ENCODE assay signal across 8 mouse cellular contexts in the genomic region with DNA sequence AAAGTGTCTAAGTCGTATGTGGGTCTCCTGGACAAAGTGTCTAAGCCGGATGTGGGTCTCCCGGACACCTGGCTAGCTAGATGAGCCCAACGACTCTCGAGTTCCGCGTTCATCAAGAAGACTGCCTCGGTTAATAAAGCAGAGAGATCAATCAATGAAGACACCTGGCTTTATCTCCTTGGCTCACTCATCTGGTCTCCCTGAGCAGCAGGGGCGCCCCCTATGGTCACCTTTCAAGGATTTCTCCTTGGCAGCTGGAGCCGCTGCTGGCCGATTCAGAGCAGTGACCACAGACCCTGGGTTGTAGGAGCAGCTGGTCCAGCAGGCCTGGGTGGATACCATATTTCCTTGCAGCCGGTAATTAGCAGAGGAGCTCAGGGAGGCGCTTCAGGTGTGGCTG. TPM values are rescaled to one million over a fixed set of nuclear protein-coding genes. Genes with fewer than 3 reads are reported as not detected.
DNase-seq lines count a peak whose midpoint lies in the region; ATAC-seq lines count a peak whose summit lies in the region.

No protein-coding gene starts in this region.

- H3K9ac ChIP-seq in forebrain, embryonic 16.5 days (replicated peaks; ENCODE audit: low read depth, low read length) = no peak overlapping the region
- no peak overlapping the region for H3K9ac ChIP-seq in limb, embryonic 11.5 days (ENCODE audit: low read length)
- no peak overlapping the region for H3K9ac ChIP-seq in stomach, embryonic 14.5 days (replicated peaks; ENCODE audit: low read depth, low read length)

- H3K4me3 ChIP-seq in forebrain, embryonic 16.5 days (replicated peaks; ENCODE audit: low read length) = peak overlapping the region; percentile 57; the same call in 1 of the 2 replicates
- H3K4me3 ChIP-seq in limb, embryonic 11.5 days (ENCODE audit: low read depth, low read length) = no peak overlapping the region; the same call in 1 of the 2 replicates
- 0 out of 2 replicates have a peak overlapping the region, but pooled peaks have one; percentile 61 for H3K4me3 ChIP-seq in stomach, embryonic 14.5 days (ENCODE audit: low read depth, low read length)

- H3K27ac ChIP-seq in forebrain, embryonic 16.5 days (ENCODE audit: low read length) = no peak overlapping the region
- H3K27ac ChIP-seq in limb, embryonic 11.5 days (replicated peaks; ENCODE audit: low read depth, low read length) = no peak overlapping the region
- no peak overlapping the region for H3K27ac ChIP-seq in stomach, embryonic 14.5 days (ENCODE audit: low read length)

- H3K36me3 ChIP-seq in forebrain, embryonic 16.5 days (ENCODE audit: control insufficient read depth, insufficient read depth) = no peaks in the 10 kb centered on the region
- H3K36me3 ChIP-seq in limb, embryonic 11.5 days (ENCODE audit: control insufficient read depth, insufficient read depth, low read length) = no peaks in the 10 kb centered on the region
- H3K36me3 ChIP-seq in stomach, embryonic 14.5 days (ENCODE audit: control insufficient read depth, insufficient read depth, low read length) = no peaks in the 10 kb centered on the region

- no peaks in the 10 kb centered on the region for H3K9me3 ChIP-seq in forebrain, embryonic 16.5 days (ENCODE audit: control insufficient read depth, low read length)
- no peaks in the 10 kb centered on the region for H3K9me3 ChIP-seq in limb, embryonic 11.5 days (ENCODE audit: control insufficient read depth, low read length)
- no peaks in the 10 kb centered on the region for H3K9me3 ChIP-seq in stomach, embryonic 14.5 days (ENCODE audit: control insufficient read depth, low read depth, low read length)

- DNase-seq in adrenal gland, postnatal 14 days = peak; percentile 43
- no peak for DNase-seq in adrenal gland, adult 2 months
- DNase-seq in CD4-positive helper T cell, adult 2 months (ENCODE audit: low read depth, low spot score) = peak; percentile 29
- DNase-seq in limb, embryonic 11.5 days (ENCODE audit: low spot score) = peak; percentile 70
- no peak for DNase-seq in spleen, postnatal 10 days (ENCODE audit: low spot score in 2 of 2)
- no peak for DNase-seq in layer of hippocampus, adult 11-12 months (ENCODE audit: low spot score)

- WGBS in forebrain, embryonic 16.5 days = 20% methylated on average over 13 of the region's 13 CpGs
- 19% methylated on average over 13 of the region's 13 CpGs for WGBS in limb, embryonic 11.5 days
- WGBS in stomach, embryonic 14.5 days = 16% methylated on average over 13 of the region's 13 CpGs

- peaks cover 17% of the 10 kb centered on the region for H3K4me1 ChIP-seq in forebrain, embryonic 16.5 days (replicated peaks; ENCODE audit: control insufficient read depth, insufficient read depth, low read length)
- H3K4me1 ChIP-seq in limb, embryonic 11.5 days (ENCODE audit: control insufficient read depth, insufficient read depth, low read length) = peaks cover 7% of the 10 kb centered on the region; the same call in 1 of the 2 replicates
- 0 out of 2 replicates have a peak, but pooled peaks cover 3% of the 10 kb centered on the region for H3K4me1 ChIP-seq in stomach, embryonic 14.5 days (ENCODE audit: control insufficient read depth, insufficient read depth, low read length)

- peaks cover 20% of the 10 kb centered on the region for H3K27me3 ChIP-seq in forebrain, embryonic 16.5 days (replicated peaks; ENCODE audit: control insufficient read depth, insufficient read depth, low read length)
- H3K27me3 ChIP-seq in limb, embryonic 11.5 days (ENCODE audit: control insufficient read depth, insufficient read depth, low read length) = peaks cover 31% of the 10 kb centered on the region
- H3K27me3 ChIP-seq in stomach, embryonic 14.5 days (ENCODE audit: control insufficient read depth, insufficient read depth, low read length) = peaks cover 5% of the 10 kb centered on the region; the same call in 1 of the 2 replicates

- H3K4me2 ChIP-seq in forebrain, embryonic 16.5 days (ENCODE audit: low read length) = peak overlapping the region; percentile 97
- peak overlapping the region; percentile 100 for H3K4me2 ChIP-seq in limb, embryonic 11.5 days (ENCODE audit: low read depth, severe bottlenecking)
- H3K4me2 ChIP-seq in stomach, embryonic 14.5 days (replicated peaks; ENCODE audit: low read depth, low read length) = no peak overlapping the region

- ATAC-seq in forebrain, embryonic 16.5 days = no peak
- ATAC-seq in limb, embryonic 11.5 days (ENCODE audit: insufficient number of reproducible peaks, low FRiP score, low TSS enrichment, low read depth) = no peak
- no peak for ATAC-seq in stomach, embryonic 14.5 days (ENCODE audit: insufficient number of reproducible peaks, insufficient read depth, low FRiP score, low read depth)

RNA-seq across cellular contexts. Expression of gene Slc16a8, which starts 7.8 kb away (rescaled TPM):
- not detected in 2 replicates for total RNA-seq in adrenal gland, postnatal 14 days (2021)
- not detected for total RNA-seq in adrenal gland, adult 2 months (2021)
- polyA plus RNA-seq in adrenal gland, adult 2 months (2012; rRNA removed) = 0.07 and 0.61 TPM in 2 replicates
- polyA plus RNA-seq in forebrain, embryonic 16.5 days (2015; fragmentation: Nextera tagmentation; extraction: Ambion mirVana) = 0.41 and 0.62 TPM in 2 replicates
- not detected in 2 replicates for polyA plus RNA-seq in limb, embryonic 11.5 days (2014; fragmentation: Nextera tagmentation; extraction: Ambion mirVana)
- polyA plus RNA-seq in stomach, embryonic 14.5 days (2014; fragmentation: Nextera tagmentation; extraction: Ambion mirVana) = 0.18 and 0.19 TPM in 2 replicates

RNA-seq across cellular contexts. Expression of gene Baiap2l2, which starts 23.0 kb away (rescaled TPM):
- 0.30 TPM in 1 of 2 replicates, not detected in the other for total RNA-seq in adrenal gland, postnatal 14 days (2021)
- total RNA-seq in adrenal gland, adult 2 months (2021) = under 1 TPM in 1 of 2 experiments, not detected in 1; 0.24 TPM
- polyA plus RNA-seq in adrenal gland, adult 2 months (2012; rRNA removed) = 1.5 and 8.5 TPM in 2 replicates
- polyA plus RNA-seq in forebrain, embryonic 16.5 days (2015; fragmentation: Nextera tagmentation; extraction: Ambion mirVana) = 2.0 and 3.0 TPM in 2 replicates
- 0.88 and 3.3 TPM in 2 replicates for polyA plus RNA-seq in limb, embryonic 11.5 days (2014; fragmentation: Nextera tagmentation; extraction: Ambion mirVana)
- polyA plus RNA-seq in stomach, embryonic 14.5 days (2014; fragmentation: Nextera tagmentation; extraction: Ambion mirVana) = 5.9 and 8.6 TPM in 2 replicates

RNA-seq across cellular contexts. Expression of gene Gm49486, which starts 33.2 kb away (rescaled TPM):
- total RNA-seq in adrenal gland, postnatal 14 days (2021) = 0.22 TPM in 1 of 2 replicates, not detected in the other
- not detected for total RNA-seq in adrenal gland, adult 2 months (2021)
- not detected in 2 replicates for polyA plus RNA-seq in adrenal gland, adult 2 months (2012; rRNA removed)
- 0.82 and 0.94 TPM in 2 replicates for polyA plus RNA-seq in forebrain, embryonic 16.5 days (2015; fragmentation: Nextera tagmentation; extraction: Ambion mirVana)
- 0.43 and 0.47 TPM in 2 replicates for polyA plus RNA-seq in limb, embryonic 11.5 days (2014; fragmentation: Nextera tagmentation; extraction: Ambion mirVana)
- polyA plus RNA-seq in stomach, embryonic 14.5 days (2014; fragmentation: Nextera tagmentation; extraction: Ambion mirVana) = 0.93 and 1.3 TPM in 2 replicates

RNA-seq across cellular contexts. Expression of gene Pick1, which starts 33.4 kb away (rescaled TPM):
- 18.6 and 22.9 TPM in 2 replicates for total RNA-seq in adrenal gland, postnatal 14 days (2021)
- 10 to 100 TPM; 14.6 to 18.5 TPM for total RNA-seq in adrenal gland, adult 2 months (2021)
- polyA plus RNA-seq in adrenal gland, adult 2 months (2012; rRNA removed) = 17.4 and 19.7 TPM in 2 replicates
- 76.3 and 102 TPM in 2 replicates for polyA plus RNA-seq in forebrain, embryonic 16.5 days (2015; fragmentation: Nextera tagmentation; extraction: Ambion mirVana)
- polyA plus RNA-seq in limb, embryonic 11.5 days (2014; fragmentation: Nextera tagmentation; extraction: Ambion mirVana) = 23.6 and 25.0 TPM in 2 replicates
- polyA plus RNA-seq in stomach, embryonic 14.5 days (2014; fragmentation: Nextera tagmentation; extraction: Ambion mirVana) = 28.7 and 33.1 TPM in 2 replicates

Comparison
In these comparisons a context has a peak if more than half of its experiments do, and no peak if none do; other contexts are left out.
1. DNase-seq: peak in adrenal gland, postnatal 14 days (single experiment), CD4-positive helper T cell, adult 2 months (single experiment) and limb, embryonic 11.5 days (single experiment); none in adrenal gland, adult 2 months (single experiment), spleen, postnatal 10 days (0 of 2) and layer of hippocampus, adult 11-12 months (single experiment).